Mouse (Mus musculus): ENCODE measurements around the gene D17Wsu92e. TPM values are rescaled to one million over a fixed set of nuclear protein-coding genes. Genes with fewer than 3 reads are reported as not detected.

Gene D17Wsu92e
- polyA plus RNA-seq (2015; fragmentation: Nextera tagmentation; extraction: Ambion mirVana), result 27.4 and 29.5 TPM in 2 replicates

DNA sequence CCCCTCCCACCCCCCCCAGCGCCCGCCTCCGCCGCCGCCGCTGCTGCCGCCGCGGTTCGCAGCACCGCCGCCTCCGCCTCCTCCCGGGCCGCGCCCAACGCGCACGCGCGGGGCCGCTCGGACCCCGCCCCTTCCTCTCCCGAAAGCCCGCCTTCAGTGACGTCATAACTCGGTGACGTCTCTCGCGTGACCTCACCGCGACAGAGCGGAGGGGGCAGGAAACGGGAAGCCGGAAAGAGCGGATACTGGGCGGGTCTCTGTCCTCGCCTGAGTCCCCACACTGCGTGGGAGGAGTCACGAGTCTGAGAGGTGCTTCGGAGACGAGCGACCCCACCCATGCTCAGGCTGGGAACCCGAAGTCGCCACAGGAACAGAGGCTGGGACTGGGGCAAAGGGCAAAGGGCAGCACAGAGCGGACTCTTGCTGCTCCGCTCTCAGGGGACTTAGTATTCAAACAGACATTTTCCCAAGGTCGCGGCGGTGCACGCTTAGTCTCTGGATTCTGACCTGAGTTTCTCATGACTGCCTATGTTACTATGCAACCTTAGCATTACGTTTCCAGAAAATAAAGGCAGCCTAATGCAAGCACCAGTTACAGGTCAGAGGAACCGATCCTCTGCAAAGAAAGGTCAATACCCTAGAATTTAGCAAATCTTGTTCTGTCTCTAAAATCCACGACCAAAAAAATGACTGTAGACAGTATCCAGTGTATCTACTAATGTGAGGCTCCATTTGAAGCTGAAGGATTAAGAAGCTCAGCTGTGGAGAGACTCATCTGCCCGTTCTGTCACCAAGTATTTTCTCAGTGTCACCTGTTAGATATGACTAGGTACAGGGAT is at the start of gene D17Wsu92e:
Gene D17Wsu92e (minus strand): TSS at position 81 of the 839 bp plus-strand sequence.
- ATAC-seq, result peak; percentile 95
- H3K27ac ChIP-seq (ENCODE audit: low read depth, low read length), result peak within 1 kb of the TSS; percentile 97
- no peaks in the 10 kb centered on the region for H3K9me3 ChIP-seq (ENCODE audit: control insufficient read depth)
- WGBS, result under 1% methylated on average over 49 of the region's 56 CpGs
- peaks cover 9% of the 10 kb centered on the region; the same call in 1 of the 2 replicates for H3K4me1 ChIP-seq (replicated peaks; ENCODE audit: control insufficient read depth, insufficient read depth, low read length)
- no peaks in the 10 kb centered on the region for H3K36me3 ChIP-seq (ENCODE audit: control insufficient read depth, insufficient read depth)
- peak; percentile 24; the same call in 1 of the 2 replicates for TF ChIP-seq CTCF (IDR thresholded peaks at IDR 0.05; ENCODE audit: low read depth)
- H3K27me3 ChIP-seq (replicated peaks; ENCODE audit: control insufficient read depth, insufficient read depth, low read length), result no peaks in the 10 kb centered on the region
- H3K4me3 ChIP-seq (ENCODE audit: low read depth, low read length), result peak within 1 kb of the TSS; percentile 84
- H3K9ac ChIP-seq (ENCODE audit: low read depth, low read length), result peak within 1 kb of the TSS; percentile 89
- H3K4me2 ChIP-seq (replicated peaks; ENCODE audit: low read depth), result peak within 1 kb of the TSS; percentile 68

DNA sequence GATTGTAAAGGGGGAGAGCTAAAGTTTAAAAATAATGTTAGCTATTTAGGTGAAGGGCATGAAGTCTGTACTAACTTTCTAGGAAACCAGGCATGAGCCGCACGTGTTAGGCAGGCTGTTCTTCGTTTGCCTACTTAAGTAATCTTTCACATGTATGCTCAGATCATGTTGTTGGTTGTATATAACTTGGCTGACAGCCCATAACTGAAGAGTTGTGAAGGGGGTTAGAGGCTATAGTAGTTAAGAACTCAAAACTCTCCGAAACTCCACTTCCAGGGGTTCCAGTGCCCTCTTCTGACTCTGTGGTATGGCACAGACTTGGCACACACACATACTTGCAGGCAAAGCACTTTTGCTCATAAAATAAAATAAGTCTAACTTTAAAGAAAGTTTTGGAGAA is 46.3 kb upstream of the D17Wsu92e start:
- Histone ChIP-seq H3K27me3 (replicated peaks; ENCODE audit: control insufficient read depth, insufficient read depth, low read length) (no peaks in the 10 kb centered on the region), H3K9ac (ENCODE audit: low read depth, low read length) (no peak overlapping the region), H3K36me3 (ENCODE audit: control insufficient read depth, insufficient read depth) (no peaks in the 10 kb centered on the region), H3K4me2 (replicated peaks; ENCODE audit: low read depth) (no peak overlapping the region), H3K4me3 (ENCODE audit: low read depth, low read length) (no peak overlapping the region), H3K9me3 (ENCODE audit: control insufficient read depth) (no peaks in the 10 kb centered on the region), H3K4me1 (replicated peaks; ENCODE audit: control insufficient read depth, insufficient read depth, low read length) (no peaks in the 10 kb centered on the region), H3K27ac (ENCODE audit: low read depth, low read length) (no peak overlapping the region)
- WGBS, result 61% methylated on average over 4 of the region's 4 CpGs
- TF ChIP-seq CTCF (IDR thresholded peaks at IDR 0.05; ENCODE audit: low read depth), result no peak
- ATAC-seq, result no peak

DNA sequence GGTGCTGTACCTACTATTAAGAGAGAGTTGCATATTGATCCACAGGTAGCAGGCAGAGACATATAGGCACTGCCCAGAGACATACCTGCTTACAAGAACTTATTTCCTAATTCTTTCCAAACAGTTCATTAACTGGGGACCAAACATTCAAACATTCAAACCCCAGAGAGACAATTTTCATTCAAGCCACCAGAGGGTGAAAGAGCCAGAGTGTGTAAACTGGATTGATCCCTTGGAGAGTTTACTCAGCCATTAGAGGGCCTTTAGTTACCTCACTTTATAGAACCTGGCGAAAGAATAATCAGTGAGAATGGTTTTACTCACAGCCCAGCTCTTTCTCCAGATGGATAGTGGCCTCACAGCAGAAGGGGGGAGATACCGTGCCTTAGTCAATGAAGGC is 45.0 kb upstream of the D17Wsu92e start:
- no peak for ATAC-seq
- H3K4me3 ChIP-seq (ENCODE audit: low read depth, low read length), result no peak overlapping the region
- H3K4me2 ChIP-seq (replicated peaks; ENCODE audit: low read depth), result no peak overlapping the region
- H3K9me3 ChIP-seq (ENCODE audit: control insufficient read depth), result no peaks in the 10 kb centered on the region
- WGBS, result 61% methylated on average over 2 of the region's 2 CpGs
- H3K27ac ChIP-seq (ENCODE audit: low read depth, low read length), result no peak overlapping the region
- no peaks in the 10 kb centered on the region for H3K36me3 ChIP-seq (ENCODE audit: control insufficient read depth, insufficient read depth)
- TF ChIP-seq CTCF (IDR thresholded peaks at IDR 0.05; ENCODE audit: low read depth), result peak; percentile 53
- H3K4me1 ChIP-seq (replicated peaks; ENCODE audit: control insufficient read depth, insufficient read depth, low read length), result no peaks in the 10 kb centered on the region
- no peaks in the 10 kb centered on the region for H3K27me3 ChIP-seq (replicated peaks; ENCODE audit: control insufficient read depth, insufficient read depth, low read length)
- no peak overlapping the region for H3K9ac ChIP-seq (ENCODE audit: low read depth, low read length)

DNA sequence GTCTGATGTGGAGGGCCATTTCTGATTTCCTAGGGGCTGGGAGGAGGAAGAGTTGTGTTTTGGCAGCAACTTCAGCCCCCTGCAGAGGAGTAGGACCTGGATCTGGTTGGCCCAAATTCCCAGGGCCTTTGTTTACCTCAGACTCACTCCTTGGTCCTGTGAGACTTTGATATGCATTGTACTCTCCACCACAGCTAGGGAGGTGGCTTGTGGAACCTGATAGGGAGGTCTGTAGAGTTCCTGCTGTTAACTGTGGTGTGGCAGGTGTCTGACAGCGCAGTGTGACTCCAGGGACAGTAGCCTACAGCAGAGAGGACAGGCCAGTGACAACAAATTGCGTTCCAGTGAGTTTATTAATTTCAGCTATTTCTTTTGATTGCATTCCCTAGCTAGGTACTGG is 38.7 kb upstream of the D17Wsu92e start:
- H3K4me2 ChIP-seq (replicated peaks; ENCODE audit: low read depth), result no peak overlapping the region
- ATAC-seq, result no peak
- peaks cover 7% of the 10 kb centered on the region; the same call in 1 of the 2 replicates for H3K4me1 ChIP-seq (replicated peaks; ENCODE audit: control insufficient read depth, insufficient read depth, low read length)
- no peak overlapping the region for H3K9ac ChIP-seq (ENCODE audit: low read depth, low read length)
- H3K27me3 ChIP-seq (replicated peaks; ENCODE audit: control insufficient read depth, insufficient read depth, low read length), result no peaks in the 10 kb centered on the region
- WGBS, result 56% methylated on average over 2 of the region's 2 CpGs
- no peak overlapping the region for H3K27ac ChIP-seq (ENCODE audit: low read depth, low read length)
- peaks cover 4% of the 10 kb centered on the region; the same call in 1 of the 2 replicates for H3K36me3 ChIP-seq (ENCODE audit: control insufficient read depth, insufficient read depth)
- no peaks in the 10 kb centered on the region for H3K9me3 ChIP-seq (ENCODE audit: control insufficient read depth)
- H3K4me3 ChIP-seq (ENCODE audit: low read depth, low read length), result no peak overlapping the region
- no peak for TF ChIP-seq CTCF (IDR thresholded peaks at IDR 0.05; ENCODE audit: low read depth)

DNA sequence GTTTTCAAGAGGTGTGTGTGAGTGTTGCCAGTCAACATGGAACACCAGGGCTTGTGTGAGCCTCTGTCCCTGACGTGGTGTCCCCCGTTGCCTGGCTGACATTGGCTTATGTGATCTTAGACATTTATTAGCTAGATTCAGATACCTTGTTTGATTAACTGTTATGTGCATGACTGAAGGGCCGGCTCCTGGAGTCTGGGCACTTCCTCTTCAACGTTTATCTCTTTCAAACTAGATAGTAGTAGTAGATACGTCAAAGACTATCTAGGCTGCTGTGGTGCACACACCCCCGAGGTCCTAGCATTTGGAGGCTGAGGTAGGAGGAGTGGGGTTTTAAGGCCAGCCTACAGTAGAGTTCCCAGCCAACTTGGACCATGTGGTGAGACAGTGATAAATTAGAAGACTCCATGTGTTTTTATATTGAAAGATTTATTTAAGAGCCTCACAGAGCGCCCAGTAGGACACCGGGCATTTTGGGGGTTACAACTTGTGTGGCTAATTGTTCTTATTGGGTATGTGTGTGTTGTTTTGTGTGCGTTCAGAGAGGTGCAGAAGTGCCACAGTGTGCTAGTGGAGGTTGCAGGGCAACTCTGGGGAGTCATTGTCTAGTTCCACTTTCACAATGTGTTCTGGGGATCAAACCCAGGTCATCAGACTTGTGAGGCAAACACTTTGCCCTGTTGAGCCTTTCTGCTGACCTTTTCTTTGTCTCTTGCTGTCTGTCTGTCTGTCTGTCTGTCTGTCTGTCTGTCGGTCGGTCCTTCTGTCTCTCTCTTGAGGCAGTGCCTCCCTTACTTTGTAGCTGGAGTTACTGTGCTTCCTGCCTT is 37.4 kb upstream of the D17Wsu92e start:
- 33% methylated on average over 11 of the region's 11 CpGs for WGBS
- TF ChIP-seq CTCF (IDR thresholded peaks at IDR 0.05; ENCODE audit: low read depth), result no peak
- H3K27me3 ChIP-seq (replicated peaks; ENCODE audit: control insufficient read depth, insufficient read depth, low read length), result no peaks in the 10 kb centered on the region
- no peak overlapping the region for H3K27ac ChIP-seq (ENCODE audit: low read depth, low read length)
- peak overlapping the region; percentile 95 for H3K4me3 ChIP-seq (ENCODE audit: low read depth, low read length)
- H3K4me2 ChIP-seq (replicated peaks; ENCODE audit: low read depth), result peak overlapping the region; percentile 96
- H3K36me3 ChIP-seq (ENCODE audit: control insufficient read depth, insufficient read depth), result peaks cover 12% of the 10 kb centered on the region; the same call in 1 of the 2 replicates
- no peaks in the 10 kb centered on the region for H3K9me3 ChIP-seq (ENCODE audit: control insufficient read depth)
- peaks cover 7% of the 10 kb centered on the region; the same call in 1 of the 2 replicates for H3K4me1 ChIP-seq (replicated peaks; ENCODE audit: control insufficient read depth, insufficient read depth, low read length)
- H3K9ac ChIP-seq (ENCODE audit: low read depth, low read length), result 0 out of 2 replicates have a peak overlapping the region, but pooled peaks have one; percentile 26
- ATAC-seq, result no peak
